Mouse (Mus musculus): ENCODE data around the gene Bub1.
A peak's percentile ranks its signal among the peaks of the same experiment; 100 is the strongest.

The Bub1 gene

DNA sequence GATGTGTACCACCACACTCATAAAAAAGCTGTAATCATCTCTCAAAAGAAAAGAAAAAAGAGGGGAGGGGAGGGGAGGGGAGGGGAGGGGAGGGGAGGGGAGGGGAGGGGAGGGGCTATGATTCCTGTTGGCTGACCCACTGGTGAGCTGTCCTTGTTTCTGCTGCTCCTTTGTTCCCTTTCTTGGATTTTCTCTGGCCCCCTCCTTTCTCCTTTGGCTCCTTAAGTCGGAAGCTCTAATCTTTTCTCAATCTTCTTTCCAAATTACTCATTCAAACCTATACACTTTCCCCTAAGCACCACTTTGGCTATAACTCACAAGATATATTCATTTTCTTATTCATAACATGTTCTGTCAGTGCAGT lies 57.1 kb downstream of the Bub1 start:
- DNase-seq (ENCODE audit: low spot score in 2 of 2) = no peak

- DNase-seq (ENCODE audit: low spot score in 2 of 2) = peak in 1 of 2 experiments; percentile 28
Observed at GRCm38 (mm10) chr2:127773938-127774577, 57.6 kb downstream of the Bub1 start.

- DNase-seq (ENCODE audit: low spot score in 2 of 2) = no peak
Observed at GRCm38 (mm10) chr2:127761587-127761986, 70.1 kb downstream of the Bub1 start.

- no peak for DNase-seq (ENCODE audit: low spot score in 2 of 2)
Observed at GRCm38 (mm10) chr2:127760429-127761000, 71.2 kb downstream of the Bub1 start.

DNA sequence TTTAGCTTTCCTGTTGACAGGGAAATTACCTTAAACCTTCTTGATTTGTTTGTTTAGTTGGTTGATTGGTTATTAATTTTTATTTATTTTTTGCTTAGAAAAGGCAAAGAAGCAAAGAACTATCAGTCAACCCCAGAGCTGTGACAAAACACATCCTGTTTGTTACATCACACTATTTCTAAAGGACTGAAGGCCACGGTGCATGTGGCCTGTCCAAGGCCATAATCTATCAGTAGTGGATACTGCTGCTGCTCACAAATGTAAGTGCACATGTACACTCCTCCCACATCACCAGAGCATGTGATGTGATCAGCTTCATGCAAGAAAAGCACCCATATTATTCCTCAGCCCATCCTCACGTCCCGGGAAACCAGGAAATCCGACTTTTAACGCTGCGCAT lies 71.7 kb downstream of the Bub1 start:
- DNase-seq (ENCODE audit: low spot score in 2 of 2) = no peak

DNA sequence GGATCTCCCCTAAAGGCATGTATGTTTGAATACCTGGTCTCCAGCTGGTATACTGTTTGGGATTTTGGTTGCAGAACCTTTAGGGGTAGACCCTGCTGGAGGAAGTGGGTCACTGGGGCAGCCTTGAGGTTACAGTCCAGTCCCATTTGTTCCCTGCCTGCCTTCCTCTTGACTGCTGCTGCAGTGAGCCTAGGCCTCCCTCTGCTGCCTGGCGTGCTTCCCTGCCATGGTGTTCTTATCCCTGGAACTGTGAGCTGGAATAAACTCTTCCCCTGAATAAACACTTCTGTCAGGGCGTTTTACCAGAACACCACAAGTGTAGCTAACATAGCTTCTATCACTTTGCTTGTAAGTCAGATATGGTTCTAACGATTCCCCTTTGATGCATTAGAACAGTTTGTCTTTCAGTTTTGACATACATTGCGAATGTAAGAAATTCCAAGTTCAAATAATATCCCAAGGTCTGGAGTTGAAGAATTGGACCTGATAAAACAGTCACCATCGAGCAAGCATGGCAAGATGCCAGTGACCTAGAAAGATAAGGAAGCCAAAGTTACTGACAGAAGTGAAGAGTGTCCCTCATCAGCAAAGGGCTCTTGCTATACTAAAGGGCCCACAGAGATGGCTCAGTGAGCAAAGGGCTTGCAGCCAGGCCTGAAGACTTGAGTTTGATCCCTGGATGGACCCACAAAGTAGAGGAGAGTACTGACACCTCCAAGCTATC lies 72.3 kb downstream of the Bub1 start:
- DNase-seq (ENCODE audit: low spot score in 2 of 2) = peak in 1 of 2 experiments; percentile 33

GRCm38 (mm10) chr2:127757171-127757570 lies 74.5 kb downstream of the Bub1 start:
- DNase-seq (ENCODE audit: low spot score in 2 of 2) = peak; percentile 73 to 82

- DNase-seq (ENCODE audit: low spot score in 2 of 2) = peak in 1 of 2 experiments; percentile 63
Observed at GRCm38 (mm10) chr2:127754113-127754512, 77.6 kb downstream of the Bub1 start.

DNA sequence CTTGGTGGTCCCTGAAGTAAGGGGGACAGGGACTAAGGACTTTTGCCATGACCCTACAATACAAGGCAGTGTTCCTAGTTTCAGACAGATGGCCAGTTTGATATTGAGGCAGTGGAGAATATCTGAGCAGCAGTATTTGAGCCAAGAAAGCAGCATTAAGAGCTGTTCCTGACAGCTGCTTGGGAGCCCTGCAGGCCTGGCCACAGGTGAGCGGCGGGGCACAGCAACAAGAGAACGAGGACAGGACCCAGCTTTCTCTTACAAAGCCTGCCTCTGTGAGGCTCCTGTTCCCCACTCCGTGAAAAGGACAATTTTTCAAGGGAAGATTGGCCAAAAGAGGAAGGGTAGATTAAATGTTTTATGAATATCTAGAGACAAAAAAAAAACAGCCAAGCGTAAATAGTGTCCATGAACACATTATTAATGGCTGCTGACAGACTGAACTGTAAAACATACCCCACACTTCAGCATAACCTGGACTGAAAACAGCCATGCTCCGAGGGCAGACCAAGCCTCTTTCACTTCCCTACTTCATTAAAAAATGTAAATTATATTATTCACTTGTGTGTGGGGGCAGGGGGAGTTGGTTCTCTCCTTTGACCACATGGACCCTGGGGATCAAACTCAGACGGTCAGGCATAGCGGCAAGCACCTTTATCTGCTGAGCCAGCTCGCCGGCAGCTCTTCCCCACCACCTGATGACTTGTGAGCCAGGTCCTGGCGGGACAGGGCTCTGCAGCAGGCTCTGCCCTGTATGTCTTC lies 79.6 kb downstream of the Bub1 start:
- no peak for DNase-seq (ENCODE audit: low spot score in 2 of 2)

Data from right cerebral cortex, postnatal 10 days (tissue).